Mouse (Mus musculus): ENCODE measurements around the gene Coro2a.
A peak's percentile ranks its signal among the peaks of the same experiment; 100 is the strongest.
"Not testable (repeated sequence)": the region's sequence is repeated elsewhere in the genome, so short reads cannot be mapped to it uniquely, and the experiment has no call there.

Gene Coro2a

GRCm38 (mm10) chr4:46613618-46614017 is 11.6 kb upstream of the Coro2a start:
- no peak for DNase-seq (ENCODE audit: low spot score in 2 of 2)

- DNase-seq (ENCODE audit: low spot score in 2 of 2) = peak; percentile 47 to 81
Measured at GRCm38 (mm10) chr4:46611181-46611580, 9.2 kb upstream of the Coro2a start.

- no peak for DNase-seq (ENCODE audit: low spot score in 2 of 2)
Measured at GRCm38 (mm10) chr4:46607601-46608000, 5.6 kb upstream of the Coro2a start.

- no peak for DNase-seq (ENCODE audit: low spot score in 2 of 2)
Measured at GRCm38 (mm10) chr4:46605451-46605850, 3.4 kb upstream of the Coro2a start.

GRCm38 (mm10) chr4:46602704-46603103 is 702 bp upstream of the Coro2a start:
- no peak for DNase-seq (ENCODE audit: low spot score in 2 of 2)

- DNase-seq (ENCODE audit: low spot score in 2 of 2) = no peak
Measured at GRCm38 (mm10) chr4:46601258-46601843, 651 bp downstream of the Coro2a start.

GRCm38 (mm10) chr4:46600473-46601257 is 1.3 kb downstream of the Coro2a start:
- DNase-seq (ENCODE audit: low spot score in 2 of 2) = no peak

GRCm38 (mm10) chr4:46599609-46600008 is 2.4 kb downstream of the Coro2a start:
- DNase-seq (ENCODE audit: low spot score in 2 of 2) = not testable (repeated sequence)

GRCm38 (mm10) chr4:46598981-46599380 is 3.0 kb downstream of the Coro2a start:
- no peak for DNase-seq (ENCODE audit: low spot score in 2 of 2)

GRCm38 (mm10) chr4:46598111-46598510 is 3.9 kb downstream of the Coro2a start:
- no peak for DNase-seq (ENCODE audit: low spot score in 2 of 2)

GRCm38 (mm10) chr4:46597286-46597961 is 4.6 kb downstream of the Coro2a start:
- no peak for DNase-seq (ENCODE audit: low spot score in 2 of 2)

- no peak for DNase-seq (ENCODE audit: low spot score in 2 of 2)
Measured at GRCm38 (mm10) chr4:46596398-46596797, 5.6 kb downstream of the Coro2a start.

GRCm38 (mm10) chr4:46594131-46594530 is 7.9 kb downstream of the Coro2a start:
- no peak for DNase-seq (ENCODE audit: low spot score in 2 of 2)

GRCm38 (mm10) chr4:46593472-46593871 is 8.5 kb downstream of the Coro2a start:
- DNase-seq (ENCODE audit: low spot score in 2 of 2) = no peak

- DNase-seq (ENCODE audit: low spot score in 2 of 2) = no peak
Measured at GRCm38 (mm10) chr4:46591833-46592520, 10.0 kb downstream of the Coro2a start.

- no peak for DNase-seq (ENCODE audit: low spot score in 2 of 2)
Measured at GRCm38 (mm10) chr4:46590810-46591209, 11.2 kb downstream of the Coro2a start.

- no peak for DNase-seq (ENCODE audit: low spot score in 2 of 2)
Measured at GRCm38 (mm10) chr4:46589946-46590684, 11.9 kb downstream of the Coro2a start.

GRCm38 (mm10) chr4:46589151-46589550 is 12.9 kb downstream of the Coro2a start:
- no peak for DNase-seq (ENCODE audit: low spot score in 2 of 2)

GRCm38 (mm10) chr4:46586473-46586872 is 15.5 kb downstream of the Coro2a start:
- DNase-seq (ENCODE audit: low spot score in 2 of 2) = no peak

- DNase-seq (ENCODE audit: low spot score in 2 of 2) = no peak
Measured at GRCm38 (mm10) chr4:46585811-46586190, 16.2 kb downstream of the Coro2a start.

- DNase-seq (ENCODE audit: low spot score in 2 of 2) = no peak
Measured at GRCm38 (mm10) chr4:46585041-46585810, 16.8 kb downstream of the Coro2a start.

Data from heart, adult 9 months (tissue).